Mouse (Mus musculus) kidney, postnatal 25 days (tissue): ENCODE data around the gene Trappc12.
A peak's percentile ranks its signal among the peaks of the same experiment; 100 is the strongest.

Experiments
- DNase-seq, 2 experiments: peaks; one replicate each; pipeline ENCODE4 v3.0.0; 2021; ENCODE audit warnings: mixed read lengths in 2 of 2

Gene Trappc12

DNA sequence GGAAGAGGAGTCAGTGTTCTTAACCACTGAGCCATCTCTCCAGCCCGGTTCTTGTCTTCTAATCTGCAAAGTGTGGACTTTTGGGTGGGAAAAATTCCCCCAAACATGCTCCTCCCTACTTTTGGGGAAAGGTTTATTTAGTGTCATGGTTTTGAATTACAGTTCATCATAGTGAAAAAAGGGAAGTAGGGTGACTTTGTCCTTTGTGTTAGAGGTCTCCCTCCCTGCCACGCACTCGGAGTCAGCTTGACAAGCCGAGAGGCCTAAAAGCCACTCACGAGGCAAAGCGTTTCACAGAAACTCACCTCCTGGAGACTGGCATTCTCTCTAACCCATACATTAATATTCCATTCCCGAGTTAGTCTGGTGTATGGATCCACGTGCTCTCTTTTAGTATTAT lies 17.6 kb downstream of the Trappc12 start:
- no peak for DNase-seq

DNA sequence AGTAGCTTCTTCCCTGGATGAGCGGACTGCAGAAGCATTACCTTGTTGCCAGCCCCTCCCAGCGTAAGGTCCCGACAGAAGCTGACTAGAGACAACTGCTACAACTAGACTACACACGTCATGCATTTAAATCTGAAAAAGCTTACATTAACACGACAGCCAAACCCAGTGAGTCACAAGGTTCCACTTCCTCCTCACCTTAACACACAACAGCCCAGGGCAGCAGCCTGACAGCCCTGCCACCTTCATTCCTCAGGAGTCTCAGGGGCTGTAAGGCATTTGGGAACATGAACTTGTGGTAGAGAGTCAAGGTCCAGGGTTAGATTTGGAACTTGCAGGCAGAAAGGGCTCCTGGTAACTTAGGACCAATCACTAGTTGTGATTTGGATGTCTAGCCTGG lies 23.2 kb downstream of the Trappc12 start:
- no peak for DNase-seq

GRCm38 (mm10) chr12:28726204-28726603 lies 24.1 kb downstream of the Trappc12 start:
- DNase-seq, result no peak

- no peak for DNase-seq
These were observed 25.9 kb downstream of the Trappc12 start for GRCm38 (mm10) chr12:28724366-28724765.

GRCm38 (mm10) chr12:28718106-28718505 lies 32.2 kb downstream of the Trappc12 start:
- DNase-seq, result peak; percentile 18 to 71

GRCm38 (mm10) chr12:28717066-28717465 lies 33.2 kb downstream of the Trappc12 start:
- no peak for DNase-seq

DNA sequence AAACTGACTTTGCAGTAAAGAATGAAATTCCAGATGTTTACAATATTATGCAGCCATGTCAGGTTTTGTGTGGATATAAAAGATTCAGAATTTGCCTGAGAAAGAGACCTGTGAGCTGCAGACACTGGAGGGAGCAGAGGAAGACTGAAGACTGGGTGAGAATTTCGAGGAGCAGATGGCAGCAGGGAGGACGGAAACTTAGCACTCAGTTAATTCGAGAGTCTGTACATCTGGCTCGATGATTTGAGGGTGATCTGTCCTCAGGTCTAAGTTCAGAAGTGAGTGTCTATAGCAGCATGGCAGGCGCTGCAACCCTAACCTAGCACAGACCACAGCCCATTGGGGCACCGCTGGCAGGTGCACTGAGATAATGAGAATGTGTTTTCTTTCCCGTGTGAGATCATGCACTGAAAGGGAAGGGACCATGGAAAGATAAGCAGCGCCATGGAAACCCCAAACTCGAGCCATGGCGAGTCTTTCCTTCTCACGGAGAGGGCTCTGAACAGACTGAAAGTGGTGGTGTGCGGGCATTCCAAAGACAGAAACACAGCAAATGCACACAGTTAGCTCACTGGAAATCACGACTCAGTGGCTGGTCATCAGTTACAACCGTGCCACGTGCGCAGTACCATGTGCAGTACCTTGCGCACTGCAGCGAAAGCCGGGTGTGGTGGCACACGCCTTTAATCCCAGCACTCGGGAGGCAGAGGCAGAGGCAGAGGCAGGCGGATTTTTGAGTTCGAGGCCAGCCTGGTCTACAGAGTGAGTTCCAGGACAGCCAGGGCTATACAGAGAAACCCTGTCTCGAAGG lies 35.2 kb downstream of the Trappc12 start:
- no peak for DNase-seq

GRCm38 (mm10) chr12:28710566-28711185 lies 39.6 kb downstream of the Trappc12 start:
- DNase-seq, result no peak

- no peak for DNase-seq
These were observed 42.1 kb downstream of the Trappc12 start for GRCm38 (mm10) chr12:28708154-28708553.

- DNase-seq, result no peak
These were observed 45.1 kb downstream of the Trappc12 start for GRCm38 (mm10) chr12:28705204-28705603.

DNA sequence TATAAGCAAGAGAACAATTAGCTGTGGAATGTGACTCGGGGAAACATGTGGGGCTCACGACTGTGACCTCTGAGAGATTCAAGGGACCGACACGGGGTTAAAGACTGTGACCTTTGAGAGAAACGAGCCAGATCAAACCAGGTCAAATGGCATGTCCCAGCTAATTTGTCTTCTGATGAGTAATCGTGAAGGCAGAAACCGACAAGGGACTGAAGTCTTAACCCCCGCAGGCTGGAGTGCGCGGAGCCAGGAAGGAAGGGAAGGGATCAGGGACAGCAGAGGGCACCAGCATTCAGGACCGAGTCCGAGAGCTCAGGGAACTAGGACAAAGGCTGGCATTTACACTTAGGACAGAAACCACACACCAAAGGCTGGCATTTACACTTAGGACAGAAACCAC lies 45.9 kb downstream of the Trappc12 start:
- DNase-seq, result no peak

DNA sequence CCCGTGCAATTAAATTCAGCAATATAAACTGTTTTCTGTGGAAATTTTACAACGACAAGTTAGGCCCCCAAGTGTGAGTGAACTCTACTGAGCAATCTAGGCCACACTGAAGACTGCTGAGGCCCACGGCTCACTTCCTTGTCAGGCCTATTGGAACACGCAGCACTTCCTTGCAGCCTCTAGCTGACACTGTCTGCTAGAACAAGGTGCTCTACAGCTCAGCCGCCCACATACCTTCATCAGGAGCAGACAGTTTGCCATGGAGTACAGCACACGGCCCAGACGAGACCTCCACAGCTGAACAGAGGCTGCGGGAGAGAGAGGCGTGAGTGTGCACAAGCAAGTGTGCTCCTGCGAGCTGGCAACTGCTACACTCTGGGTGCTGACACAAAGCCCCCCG lies 49.0 kb downstream of the Trappc12 start:
- DNase-seq, result no peak

- DNase-seq, result peak; percentile 61 to 85
These were observed 49.7 kb downstream of the Trappc12 start for GRCm38 (mm10) chr12:28700561-28701025.

DNA sequence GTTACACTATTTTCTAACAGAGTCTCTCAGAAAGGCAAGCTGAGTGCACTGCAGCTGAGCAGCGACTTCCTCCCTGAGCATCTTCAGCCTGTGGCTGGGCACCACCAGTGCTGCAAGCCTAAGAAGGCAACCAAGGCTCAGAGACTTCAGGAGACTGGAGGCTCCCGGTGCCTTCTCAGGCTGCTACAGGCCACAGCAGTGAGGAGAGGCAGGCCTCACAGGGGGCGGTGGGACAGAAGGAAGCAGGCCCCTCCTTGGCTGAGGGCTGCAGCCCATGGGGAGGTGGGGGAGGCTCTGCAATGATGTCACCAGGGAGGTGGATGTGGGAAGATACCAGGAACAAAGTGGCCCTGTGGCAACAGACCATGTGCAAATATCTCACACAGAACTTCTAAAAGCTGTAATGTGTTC lies 50.2 kb downstream of the Trappc12 start:
- DNase-seq, result no peak

DNA sequence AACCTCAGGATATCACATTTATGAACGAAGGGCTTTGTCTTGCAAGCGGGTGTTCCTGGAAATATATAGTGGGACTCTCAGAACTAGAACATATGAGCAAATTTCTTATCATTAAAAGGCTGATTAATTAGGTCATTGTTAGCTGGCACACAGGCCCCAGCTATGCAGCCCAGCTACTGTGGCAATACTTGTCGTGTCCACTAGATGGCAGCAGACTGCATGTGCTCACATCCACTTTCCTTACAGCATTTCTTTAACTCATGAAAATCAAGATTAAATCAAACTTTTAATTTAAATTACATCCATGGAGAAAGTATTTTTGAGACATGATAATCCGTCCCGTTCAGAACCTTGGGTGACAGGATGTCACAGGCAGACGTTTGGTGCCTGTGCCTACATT lies 50.6 kb downstream of the Trappc12 start:
- peak; percentile 75 to 85 for DNase-seq

DNA sequence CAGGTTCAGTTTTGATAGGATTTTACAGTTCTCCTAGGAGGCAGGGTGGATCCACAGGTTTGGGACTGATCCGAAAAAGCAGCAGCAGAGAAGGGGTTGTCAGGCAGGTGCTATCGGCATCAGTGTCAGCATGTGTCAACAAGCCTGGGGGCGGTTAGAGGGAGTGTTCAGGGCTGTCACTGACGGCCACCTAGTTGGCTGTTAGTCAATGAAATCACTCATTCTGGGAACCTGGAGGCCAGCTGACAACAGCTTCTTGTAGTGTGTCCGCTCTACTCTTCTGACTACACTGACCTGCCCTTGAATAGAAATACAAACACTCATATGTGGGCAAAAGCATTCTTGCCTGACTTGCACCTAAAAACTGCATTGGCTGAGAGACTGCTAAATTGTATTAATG lies 51.2 kb downstream of the Trappc12 start:
- no peak for DNase-seq

GRCm38 (mm10) chr12:28697821-28698595 lies 52.3 kb downstream of the Trappc12 start:
- DNase-seq, result peak; percentile 67 to 75

GRCm38 (mm10) chr12:28694776-28695175 lies 55.5 kb downstream of the Trappc12 start:
- DNase-seq, result no peak

GRCm38 (mm10) chr12:28694231-28694630 lies 56.0 kb downstream of the Trappc12 start:
- peak; percentile 23 to 63 for DNase-seq

DNA sequence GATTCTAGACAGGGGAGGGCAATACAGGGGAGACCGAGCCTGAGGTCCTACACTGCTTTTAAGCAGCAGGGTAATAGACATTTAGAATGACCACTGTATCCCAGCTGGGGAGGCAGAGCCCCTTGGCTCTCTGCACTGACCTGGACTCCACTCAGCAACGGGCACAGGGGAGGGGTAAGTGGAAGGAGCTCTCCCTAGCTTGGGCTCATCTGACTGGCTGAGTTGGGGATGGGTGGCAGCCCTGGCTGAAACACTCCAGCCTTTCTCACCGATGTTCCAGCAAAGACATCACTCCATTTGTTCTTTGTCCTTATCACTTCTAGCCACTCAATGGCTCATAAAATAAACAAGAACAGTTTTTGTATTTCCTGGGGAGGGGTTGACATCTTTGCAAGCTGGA lies 56.5 kb downstream of the Trappc12 start:
- no peak for DNase-seq

DNA sequence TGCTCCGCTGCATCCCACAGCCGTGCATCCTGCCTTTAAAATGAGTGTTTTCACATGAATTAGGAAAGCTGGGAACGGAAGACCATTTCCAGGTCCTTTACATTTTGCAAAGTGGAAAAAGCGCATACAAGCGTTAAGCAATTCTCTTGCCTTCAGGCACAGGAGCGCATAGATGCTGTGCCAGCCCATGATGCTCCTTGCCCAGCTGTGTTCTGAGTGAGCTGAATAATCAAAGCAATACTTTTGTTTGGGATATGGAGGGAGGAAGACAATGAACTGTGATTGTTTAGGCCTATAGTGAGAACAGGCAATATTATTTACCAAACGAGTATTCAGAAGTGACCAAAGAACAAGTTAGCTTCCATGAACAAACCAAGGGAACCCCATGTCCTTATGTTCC lies 59.5 kb downstream of the Trappc12 start:
- no peak for DNase-seq

DNA sequence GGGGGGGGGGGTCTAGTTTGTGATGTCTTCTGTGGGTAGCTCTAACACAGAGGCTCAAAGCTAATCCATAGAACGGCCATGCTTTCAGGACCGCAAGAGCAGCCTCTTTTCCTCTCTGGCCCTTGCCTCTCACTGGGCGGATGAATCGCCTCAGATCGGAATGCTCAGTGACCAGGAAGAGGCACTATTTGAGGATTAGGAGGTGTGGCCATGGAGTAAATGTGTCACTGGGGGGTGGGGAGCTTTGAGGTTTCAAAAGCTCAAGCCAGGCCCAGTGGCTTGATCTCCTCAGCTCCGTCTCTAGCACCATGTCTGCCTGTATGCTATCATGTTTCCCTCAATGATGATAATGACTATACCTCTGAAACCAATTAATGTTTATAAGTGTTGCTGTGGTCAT lies 61.3 kb downstream of the Trappc12 start:
- DNase-seq, result no peak

DNA sequence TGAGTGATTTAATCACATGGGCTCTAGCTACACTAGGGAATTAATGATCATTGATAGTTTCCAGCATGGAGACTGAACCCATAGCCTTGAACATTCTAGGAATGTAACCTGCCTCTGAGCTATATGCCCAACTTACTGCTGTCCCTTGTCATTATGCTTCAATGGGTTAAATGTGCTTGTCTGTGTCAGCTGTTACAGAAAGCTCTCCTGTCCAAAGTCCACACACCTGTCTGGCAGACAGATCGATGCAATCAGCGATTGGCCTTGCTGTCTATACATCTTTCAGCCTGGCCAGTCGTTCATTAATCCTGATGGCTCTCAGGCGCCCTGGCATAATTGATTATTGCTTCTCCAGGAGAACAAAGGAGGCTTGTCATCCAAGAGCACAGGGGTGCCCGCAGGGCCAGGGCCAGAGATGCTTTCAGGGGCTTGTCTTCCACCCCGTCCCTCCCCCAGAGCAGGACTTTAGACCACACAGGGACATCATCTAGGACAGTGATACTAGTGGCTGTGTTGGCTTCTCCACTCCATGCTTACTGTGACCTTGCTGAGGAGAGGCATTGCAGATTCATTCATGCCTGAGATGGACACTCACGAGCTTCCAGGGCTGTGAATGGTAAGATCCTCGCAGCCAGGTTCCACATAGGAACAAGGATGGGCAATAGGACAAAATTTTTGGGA lies 63.9 kb downstream of the Trappc12 start:
- DNase-seq, result no peak
